Mouse (Mus musculus): ENCODE results near the gene Rhno1. TPM values are rescaled to one million over a fixed set of nuclear protein-coding genes. Genes with fewer than 3 reads are reported as not detected.

Rhno1 gene
- 56.7 TPM for polyA plus RNA-seq (2017; shearing (Covaris generic))

DNA sequence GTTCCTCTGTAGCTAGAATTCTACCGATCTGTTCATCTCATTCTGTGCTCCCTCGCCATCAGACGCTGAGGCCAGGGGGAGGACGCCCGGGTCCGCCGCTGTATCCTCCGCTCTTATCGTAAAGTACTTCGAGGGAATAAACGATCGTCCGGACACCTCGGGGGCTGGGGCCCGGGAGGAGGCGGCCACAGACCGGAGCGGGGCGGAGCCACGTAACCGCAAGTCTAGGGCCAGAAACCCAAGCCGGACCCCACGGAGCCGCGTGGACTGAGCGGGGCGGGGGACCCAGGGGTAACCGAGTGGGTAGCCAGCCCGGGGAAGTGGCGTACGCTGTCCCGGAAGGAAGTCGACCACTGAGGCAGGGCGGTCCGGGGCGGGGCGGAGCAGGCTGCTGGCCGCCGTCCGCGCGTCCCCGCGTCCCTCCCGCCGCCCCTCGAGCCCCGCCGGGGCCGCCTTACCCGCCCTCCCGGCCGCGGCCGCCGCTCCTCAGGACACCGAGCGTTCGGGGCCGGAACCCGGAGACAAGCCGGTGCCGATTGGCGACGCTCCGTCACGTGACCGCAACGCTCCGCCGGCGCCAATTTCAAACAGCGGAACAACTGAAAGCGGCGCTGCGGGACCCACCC is at the start of gene Rhno1, which contains the start of gene Foxm1:
TSS of gene Rhno1 (minus strand) at position 531 of the 626 bp plus-strand sequence.
TSS of gene Foxm1 (plus strand) at position 587 of the 626 bp plus-strand sequence.

DNA sequence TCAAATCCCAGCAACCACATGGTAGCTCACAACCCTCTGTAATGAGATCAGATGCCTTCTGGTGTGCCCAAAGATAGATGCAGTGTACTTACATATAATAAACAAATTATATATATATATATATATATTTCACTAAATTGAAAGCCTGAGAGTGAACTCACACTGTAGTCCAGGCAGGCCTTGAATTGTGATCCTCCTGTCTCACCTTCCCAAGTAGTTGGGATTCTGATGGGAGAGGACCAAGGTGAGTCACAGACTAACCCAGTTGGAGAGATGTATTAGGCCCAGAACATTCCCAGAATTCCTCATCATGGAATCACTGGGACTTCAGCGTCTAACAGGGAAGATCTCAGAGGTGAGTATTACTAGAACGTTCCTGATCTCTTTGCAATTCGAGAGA is 36.3 kb upstream of the Rhno1 start, which contains the start of gene Nrip2:
TSS of gene Nrip2 (plus strand) at position 301 of the 400 bp plus-strand sequence.

DNA sequence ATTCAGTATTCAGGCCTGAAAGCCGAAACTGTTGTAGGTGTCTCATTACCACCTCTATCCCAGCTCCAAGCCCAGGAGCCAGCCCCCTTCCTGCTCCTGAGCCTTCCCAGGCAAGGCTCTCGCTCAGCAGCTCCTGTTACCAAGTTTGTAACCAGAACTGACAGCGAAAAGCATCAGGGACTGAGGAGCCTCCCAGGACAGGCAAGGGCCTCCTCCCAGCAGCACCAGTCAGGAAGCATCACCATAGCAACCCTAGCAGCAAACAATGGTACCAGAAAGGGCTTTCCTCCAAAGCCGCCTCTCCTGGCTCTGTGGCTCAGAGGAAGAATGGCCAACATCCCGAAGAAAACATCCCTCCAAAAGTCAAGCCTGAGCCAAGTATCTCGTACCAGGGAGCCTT is 12.5 kb upstream of the Rhno1 start, which contains the start of the genes Tex52 and Gm44596:
TSS of gene Tex52 (plus strand) at position 265 of the 400 bp plus-strand sequence.
TSS of gene Gm44596 (plus strand) at position 312 of the 400 bp plus-strand sequence.

DNA sequence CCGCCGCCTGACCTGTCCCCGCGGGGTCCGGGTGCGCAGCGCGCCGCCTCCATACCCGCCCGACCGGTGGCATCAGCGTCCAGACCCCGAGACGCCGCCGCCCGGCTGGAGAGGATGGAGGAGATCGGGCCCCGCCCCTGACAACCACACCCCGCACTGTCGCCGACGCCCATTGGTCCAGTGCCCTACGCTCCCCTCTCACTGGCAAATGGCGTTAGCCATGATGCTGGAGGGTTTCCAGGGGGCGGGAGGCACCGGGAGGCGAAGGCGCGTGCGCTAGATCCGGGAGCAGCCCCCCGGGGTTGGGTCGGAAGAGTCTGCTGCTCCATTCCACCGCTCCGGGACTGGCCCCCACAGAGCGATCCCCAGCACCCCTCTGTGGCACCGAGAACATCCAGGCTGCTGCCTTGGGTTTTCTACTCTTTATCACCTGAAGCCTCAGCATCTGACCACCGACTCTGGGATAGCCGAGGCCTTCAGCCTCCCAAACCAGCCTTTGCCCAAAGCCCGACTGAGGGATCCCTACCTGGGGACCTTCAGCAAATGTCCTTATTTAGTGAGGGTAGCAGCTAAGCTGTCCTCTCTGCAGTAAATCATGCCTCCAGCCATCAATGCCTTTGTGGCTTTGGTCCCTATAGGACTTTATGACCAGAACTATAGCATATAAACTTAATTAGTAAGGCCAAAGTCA is 6.8 kb downstream of the Rhno1 start, which contains the start of gene Tulp3:
TSS of gene Tulp3 (minus strand) at position 126 of the 691 bp plus-strand sequence.

Other genes with a start within 250 kb of the Rhno1 start
- gene Tspan9, start 219.3 kb downstream of the Rhno1 start, polyA plus RNA-seq (2017; shearing (Covaris generic)) = 1.1 TPM
- gene Tead4, start 62.1 kb downstream of the Rhno1 start, polyA plus RNA-seq (2017; shearing (Covaris generic)) = not detected
- 1.8 TPM for gene Tulp3, start 7.1 kb downstream of the Rhno1 start, polyA plus RNA-seq (2017; shearing (Covaris generic))
- gene Foxm1, start 56 bp upstream of the Rhno1 start, polyA plus RNA-seq (2017; shearing (Covaris generic)) = 3.1 TPM
- gene Tex52, start 12.5 kb upstream of the Rhno1 start, polyA plus RNA-seq (2017; shearing (Covaris generic)) = not detected
- gene Gm44596, start 12.6 kb upstream of the Rhno1 start, polyA plus RNA-seq (2017; shearing (Covaris generic)) = not detected
- gene Nrip2, start 36.4 kb upstream of the Rhno1 start, polyA plus RNA-seq (2017; shearing (Covaris generic)) = 1.4 TPM
- gene Itfg2, start 62.0 kb upstream of the Rhno1 start, polyA plus RNA-seq (2017; shearing (Covaris generic)) = 24.7 TPM
- 61.6 TPM for gene Fkbp4, start 75.8 kb upstream of the Rhno1 start, polyA plus RNA-seq (2017; shearing (Covaris generic))
- gene Pzp, start 163.8 kb upstream of the Rhno1 start, polyA plus RNA-seq (2017; shearing (Covaris generic)) = not detected
- not detected for gene A2ml1, start 218.7 kb upstream of the Rhno1 start, polyA plus RNA-seq (2017; shearing (Covaris generic))